Mouse (Mus musculus): ENCODE measurements at regions not wholly inside any gene's neighbourhood (a gene's known extent, or its start where the extent isn't known, plus 50 kb on each side); places are given as distances from the start of the nearest gene placed in this dataset.

GRCm38 (mm10) chr5:64503514-64503913 is 299.7 kb upstream of the Klf3 start:
- DNase-seq (ENCODE audit: low read depth, low spot score): peak; percentile 51
- TF ChIP-seq ETS1 (IDR thresholded peaks at IDR 0.05; ENCODE audit: low read depth, low read length) (peak; percentile 68), TCF12 (IDR thresholded peaks at IDR 0.05; ENCODE audit: low read depth, low read length) (no peak), SMC3 (IDR thresholded peaks at IDR 0.05; ENCODE audit: low read depth, low read length) (0 out of 2 replicates have a peak, but pooled peaks have one; percentile 9)
- H3K4me3 ChIP-seq (ENCODE audit: control insufficient read depth in 1 of 2, insufficient read depth in 1 of 2, low read depth in 2 of 2, low read length in 2 of 2): no peak overlapping the region
- H3K9me3 ChIP-seq (replicated peaks; ENCODE audit: insufficient read depth, low read length): no peaks in the 10 kb centered on the region
- H3K27ac ChIP-seq (ENCODE audit: control insufficient read depth, low read depth, low read length): no peak overlapping the region
- H3K79me2 ChIP-seq (ENCODE audit: control insufficient read depth, insufficient read depth, low read length, poor library complexity): peaks cover 2% of the 10 kb centered on the region; the same call in 1 of the 2 replicates
- peaks cover 0 to 6% of the 10 kb centered on the region in 2 experiments; a peak in 2 of 4 replicates for H3K36me3 ChIP-seq (ENCODE audit: control insufficient read depth in 1 of 2, insufficient read depth in 2 of 2, low read length in 2 of 2)
- H3K27me3 ChIP-seq (ENCODE audit: control insufficient read depth in 1 of 2, insufficient read depth in 2 of 2, low read length in 2 of 2): no peaks in the 10 kb centered on the region; a peak in 1 of 4 replicates
- H3K9ac ChIP-seq (ENCODE audit: control insufficient read depth, low read depth, low read length, poor library complexity, severe bottlenecking): no peak overlapping the region
- H3K4me1 ChIP-seq (ENCODE audit: control insufficient read depth in 1 of 2, insufficient read depth in 2 of 2, low read length in 2 of 2): peaks cover 2 to 15% of the 10 kb centered on the region in 2 experiments

- no peaks in the 10 kb centered on the region; a peak in 1 of 4 replicates for H3K27me3 ChIP-seq (ENCODE audit: control insufficient read depth in 1 of 2, insufficient read depth in 2 of 2, low read length in 2 of 2)
- TF ChIP-seq CHD1 (IDR thresholded peaks at IDR 0.05; ENCODE audit: low read depth, low read length): no peak
- no peak for TF ChIP-seq SMC3 (IDR thresholded peaks at IDR 0.05; ENCODE audit: low read depth, low read length)
- TF ChIP-seq CHD2 (IDR thresholded peaks at IDR 0.05; ENCODE audit: low read length): no peak
- TF ChIP-seq BHLHE40 (IDR thresholded peaks at IDR 0.05; ENCODE audit: borderline replicate concordance, low read depth, low read length): no peak
- TF ChIP-seq TAL1 (IDR thresholded peaks at IDR 0.05; ENCODE audit: low read length): no peak
- no peak for TF ChIP-seq USF1 (IDR thresholded peaks at IDR 0.05; ENCODE audit: low read depth, low read length)
- TF ChIP-seq CTCF (IDR thresholded peaks at IDR 0.05 in 2 of 3, conservative IDR thresholded peaks at IDR 0.05 in 1 of 3; ENCODE audit: control insufficient read depth in 1 of 3, insufficient read depth in 1 of 3, low read depth in 2 of 3, low read length in 3 of 3, poor library complexity in 1 of 3, severe bottlenecking in 1 of 3): no peak
- TF ChIP-seq ZNF384 (IDR thresholded peaks at IDR 0.05; ENCODE audit: low read depth, low read length): no peak
- TF ChIP-seq MAFK (IDR thresholded peaks at IDR 0.05; ENCODE audit: borderline replicate concordance, low read depth, low read length): no peak
- no peak for TF ChIP-seq USF2 (IDR thresholded peaks at IDR 0.05; ENCODE audit: borderline replicate concordance in 1 of 2, insufficient read depth in 1 of 2, low read depth in 1 of 2, low read length in 2 of 2)
- no peak for TF ChIP-seq ETS1 (IDR thresholded peaks at IDR 0.05; ENCODE audit: low read depth, low read length)
- TF ChIP-seq ZKSCAN1 (IDR thresholded peaks at IDR 0.05; ENCODE audit: low read depth, low read length): no peak
- TF ChIP-seq POLR2AphosphoS2 (IDR thresholded peaks at IDR 0.05; ENCODE audit: low read length): no peak
- no peak for TF ChIP-seq NELFE (IDR thresholded peaks at IDR 0.05; ENCODE audit: low read depth, low read length)
- no peak for TF ChIP-seq MXI1 (IDR thresholded peaks at IDR 0.05; ENCODE audit: low read depth, low read length)
- no peak for TF ChIP-seq TCF12 (IDR thresholded peaks at IDR 0.05; ENCODE audit: low read depth, low read length)
- no peak for TF ChIP-seq MYC (IDR thresholded peaks at IDR 0.05; ENCODE audit: low read depth, low read length)
- no peak for TF ChIP-seq POLR2A (IDR thresholded peaks at IDR 0.05; ENCODE audit: control insufficient read depth in 1 of 2, insufficient read depth in 1 of 2, low read depth in 1 of 2, low read length in 2 of 2, poor library complexity in 1 of 2)
- DNase-seq (ENCODE audit: low read depth, low spot score): no peak
- peaks cover 0 to 11% of the 10 kb centered on the region in 2 experiments; a peak in 2 of 4 replicates for H3K36me3 ChIP-seq (ENCODE audit: control insufficient read depth in 1 of 2, insufficient read depth in 2 of 2, low read length in 2 of 2)
- H3K79me2 ChIP-seq (ENCODE audit: control insufficient read depth, insufficient read depth, low read length, poor library complexity): peaks cover 2% of the 10 kb centered on the region; the same call in 1 of the 2 replicates
- H3K4me1 ChIP-seq (ENCODE audit: control insufficient read depth in 1 of 2, insufficient read depth in 2 of 2, low read length in 2 of 2): peaks cover 2 to 23% of the 10 kb centered on the region in 2 experiments
- no peaks in the 10 kb centered on the region for H3K9me3 ChIP-seq (replicated peaks; ENCODE audit: insufficient read depth, low read length)
- peak overlapping the region; percentile 32; the same call in 1 of the 2 replicates for H3K27ac ChIP-seq (ENCODE audit: control insufficient read depth, low read depth, low read length)
- H3K4me3 ChIP-seq (ENCODE audit: control insufficient read depth in 1 of 2, insufficient read depth in 1 of 2, low read depth in 2 of 2, low read length in 2 of 2): no peak overlapping the region
- H3K9ac ChIP-seq (ENCODE audit: control insufficient read depth, low read depth, low read length, poor library complexity, severe bottlenecking): no peak overlapping the region; the same call in 1 of the 2 replicates
These were observed 298.7 kb upstream of the Klf3 start for GRCm38 (mm10) chr5:64504507-64504906.

Measured in MEL (cell line).